Mouse (Mus musculus): ENCODE data around the gene Plac8. TPM values are rescaled to one million over a fixed set of nuclear protein-coding genes. Genes with fewer than 3 reads are reported as not detected.

Gene Plac8
- polyA plus RNA-seq (2015; fragmentation: Nextera tagmentation; extraction: Ambion mirVana), result 218 and 221 TPM in 2 replicates

DNA sequence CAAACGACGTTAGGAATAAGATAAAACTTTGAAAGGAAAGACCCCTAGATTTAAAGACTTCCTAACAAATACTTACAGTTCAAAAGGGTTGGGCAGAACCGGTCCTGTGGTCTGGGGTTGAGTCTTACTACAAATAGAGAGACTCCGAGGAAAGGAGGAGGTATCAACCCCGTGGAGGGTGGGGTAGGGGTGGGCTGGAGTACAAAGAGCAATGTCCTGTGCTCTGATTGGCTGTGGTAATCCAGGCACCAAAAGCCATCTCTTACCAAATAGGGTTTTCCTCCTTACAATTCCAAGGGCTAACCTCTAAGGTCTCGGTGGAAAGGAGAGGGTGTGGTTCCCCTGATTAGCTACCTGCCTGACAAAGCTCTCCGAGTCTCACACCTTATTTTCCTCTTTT is at the start of gene Plac8:
Gene Plac8, minus strand, starts transcription at position 177 of the 400 bp plus-strand sequence.
- no peak for DNase-seq (ENCODE audit: low spot score)

DNA sequence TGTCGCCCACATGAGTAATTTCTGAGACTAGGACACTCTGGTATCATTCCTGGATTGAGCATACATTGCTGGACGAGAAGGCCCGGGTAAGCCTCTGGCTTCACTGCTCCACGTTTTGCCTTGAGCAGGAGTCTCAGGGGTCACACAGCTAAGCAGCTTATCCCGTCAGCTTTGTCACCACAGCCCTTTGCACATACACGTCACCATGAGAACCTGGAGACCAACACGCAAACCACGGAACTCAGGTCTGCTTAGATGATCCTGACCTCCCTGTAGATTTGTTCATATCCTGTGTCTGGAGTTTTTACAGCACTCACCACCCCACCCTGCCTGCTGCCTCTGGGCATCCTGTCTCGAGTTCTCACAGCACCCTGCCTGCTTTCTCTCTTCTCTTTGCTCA is 48.9 kb upstream of the Plac8 start:
- peak; percentile 27 for DNase-seq (ENCODE audit: low spot score)

GRCm38 (mm10) chr5:100619586-100620275 is 47.7 kb upstream of the Plac8 start:
- no peak for DNase-seq (ENCODE audit: low spot score)

GRCm38 (mm10) chr5:100613896-100614768 is 42.1 kb upstream of the Plac8 start:
- no peak for DNase-seq (ENCODE audit: low spot score)

GRCm38 (mm10) chr5:100607868-100608267 is 35.8 kb upstream of the Plac8 start:
- no peak for DNase-seq (ENCODE audit: low spot score)

GRCm38 (mm10) chr5:100607090-100607762 is 35.2 kb upstream of the Plac8 start:
- no peak for DNase-seq (ENCODE audit: low spot score)

DNA sequence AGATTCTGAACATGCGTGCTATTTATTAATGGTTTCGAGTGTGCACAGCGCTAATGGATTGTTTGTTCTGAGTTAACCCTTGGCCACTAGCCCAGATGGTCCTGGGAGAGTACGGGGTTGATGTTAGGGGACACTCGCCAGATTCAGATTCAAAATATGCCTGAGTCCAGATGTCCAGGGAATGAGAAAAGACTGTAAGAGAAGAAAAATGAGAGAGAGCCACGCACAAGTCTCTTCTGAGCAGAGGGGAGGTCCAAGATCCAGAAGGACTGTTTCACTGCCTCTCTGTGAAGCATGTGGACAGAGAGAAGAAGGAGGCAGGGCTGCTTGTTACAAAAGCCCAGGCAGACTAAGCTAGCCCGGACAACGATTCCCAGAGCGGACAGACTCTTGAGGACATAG is 33.8 kb upstream of the Plac8 start:
- DNase-seq (ENCODE audit: low spot score), result no peak

DNA sequence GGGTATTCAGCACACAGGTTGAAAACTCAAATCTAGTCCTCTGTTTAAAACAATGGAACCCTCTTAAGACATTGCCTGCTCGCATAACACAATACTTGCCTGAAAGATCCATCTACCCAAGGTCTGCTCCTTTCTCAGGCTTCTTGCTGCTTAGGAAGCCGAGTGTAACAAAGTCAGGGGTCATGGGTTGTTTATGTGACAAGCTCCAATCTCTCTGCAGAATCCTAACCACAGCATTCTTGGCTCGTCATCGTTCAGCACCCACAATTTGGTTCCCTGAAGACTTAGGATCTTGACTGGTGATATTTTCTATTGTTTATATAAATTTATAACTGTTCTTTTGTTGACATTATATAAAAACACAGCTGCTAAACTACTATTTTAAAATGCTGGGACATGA is 32.0 kb upstream of the Plac8 start:
- no peak for DNase-seq (ENCODE audit: low spot score)

DNA sequence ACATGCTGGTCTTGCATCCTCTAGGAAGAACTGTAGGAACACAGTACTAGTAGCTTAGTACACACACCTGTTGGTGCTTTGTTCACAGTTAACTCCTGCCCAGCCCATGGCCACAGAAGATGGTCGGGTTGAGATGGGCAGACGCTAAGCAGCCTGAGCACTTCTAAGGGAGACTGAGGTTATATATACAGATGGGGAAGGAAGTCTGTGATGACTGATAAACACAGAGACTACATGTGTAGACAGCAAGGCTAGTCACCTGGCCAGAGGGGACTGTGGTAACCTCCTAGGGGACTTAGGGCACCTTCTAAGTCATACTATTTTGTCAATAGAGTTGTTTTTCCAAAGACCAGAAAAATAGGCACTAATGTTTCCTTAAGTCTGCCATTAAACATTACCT is 29.8 kb upstream of the Plac8 start:
- DNase-seq (ENCODE audit: low spot score), result no peak

- no peak for DNase-seq (ENCODE audit: low spot score)
Observed at GRCm38 (mm10) chr5:100598961-100599463, 27.0 kb upstream of the Plac8 start.

- peak; percentile 37 for DNase-seq (ENCODE audit: low spot score)
Observed at GRCm38 (mm10) chr5:100597886-100598485, 25.9 kb upstream of the Plac8 start.

DNA sequence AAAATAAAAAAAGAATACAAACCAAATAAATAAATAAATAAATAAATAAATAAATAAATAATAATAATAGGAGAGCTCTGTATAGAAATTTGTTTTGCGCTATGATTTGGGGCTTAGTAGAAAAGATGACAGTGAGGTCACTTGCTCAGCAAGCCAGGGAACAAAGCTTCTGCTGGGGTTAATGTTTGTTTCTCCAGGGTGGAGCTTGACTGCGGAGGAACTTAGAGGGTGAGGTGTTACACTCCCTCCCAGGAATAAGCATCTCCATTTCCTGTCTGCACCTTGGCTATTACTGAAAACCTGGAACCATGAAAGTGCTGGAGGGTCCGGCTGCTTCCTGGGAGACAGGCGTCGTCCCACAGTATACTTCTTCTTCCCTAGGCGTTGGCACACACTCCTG is 24.0 kb upstream of the Plac8 start:
- DNase-seq (ENCODE audit: low spot score), result no peak

DNA sequence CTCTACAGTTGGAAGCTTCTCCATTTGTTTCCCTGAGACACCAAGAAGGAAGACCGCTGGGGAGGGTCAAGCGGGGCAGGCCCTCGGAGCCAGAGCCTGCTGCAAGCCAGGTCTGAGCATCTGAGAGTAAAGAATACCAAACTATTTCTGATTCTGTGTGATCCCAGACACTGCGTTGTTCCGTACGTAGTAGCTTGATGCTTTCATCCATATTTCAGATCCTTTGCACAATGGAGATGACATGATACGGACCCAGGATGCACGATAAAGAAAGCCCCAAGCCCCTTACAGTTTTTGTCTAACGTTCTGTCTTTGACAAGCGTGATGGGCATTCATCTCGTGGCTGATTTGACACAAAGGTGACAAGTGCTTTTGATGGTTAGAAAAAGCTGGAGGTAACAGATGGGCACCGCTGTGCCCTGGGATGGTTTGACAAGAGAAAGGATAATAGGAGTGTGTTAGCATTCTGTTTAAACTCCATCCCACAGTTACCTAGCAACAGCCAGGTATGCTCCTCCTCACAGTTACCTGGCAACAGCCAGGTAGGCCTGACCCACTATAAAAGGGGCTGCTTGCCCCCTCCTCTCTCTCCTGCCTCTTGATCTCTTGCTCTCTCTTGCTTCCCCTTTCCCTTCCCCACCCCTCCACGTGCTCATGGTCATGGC is 22.9 kb upstream of the Plac8 start:
- no peak for DNase-seq (ENCODE audit: low spot score)

- DNase-seq (ENCODE audit: low spot score), result no peak
Observed at GRCm38 (mm10) chr5:100590505-100590904, 18.5 kb upstream of the Plac8 start.

- DNase-seq (ENCODE audit: low spot score), result no peak
Observed at GRCm38 (mm10) chr5:100587626-100588025, 15.6 kb upstream of the Plac8 start.

- DNase-seq (ENCODE audit: low spot score), result no peak
Observed at GRCm38 (mm10) chr5:100587136-100587535, 15.1 kb upstream of the Plac8 start.

DNA sequence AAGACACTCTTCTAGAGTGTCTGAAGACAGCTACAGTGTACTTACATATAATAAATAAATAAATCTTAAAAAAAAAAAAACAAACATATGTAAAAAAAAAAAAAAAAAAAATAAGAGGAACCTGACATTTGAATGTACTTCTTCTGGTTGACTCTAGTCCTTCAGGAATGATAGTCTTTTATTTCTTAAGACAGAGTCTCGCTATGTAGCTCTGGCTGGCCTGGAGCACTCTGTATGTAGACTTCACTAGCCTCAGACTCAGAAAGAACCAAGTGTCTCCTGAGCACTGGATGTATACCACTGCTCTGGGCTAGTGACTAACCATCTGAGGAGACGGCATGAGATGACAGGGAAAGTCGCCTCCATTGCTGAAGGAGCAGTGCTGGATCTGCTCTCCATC is 13.6 kb upstream of the Plac8 start:
- DNase-seq (ENCODE audit: low spot score), result no peak

GRCm38 (mm10) chr5:100585206-100585644 is 13.2 kb upstream of the Plac8 start:
- peak; percentile 54 for DNase-seq (ENCODE audit: low spot score)

DNA sequence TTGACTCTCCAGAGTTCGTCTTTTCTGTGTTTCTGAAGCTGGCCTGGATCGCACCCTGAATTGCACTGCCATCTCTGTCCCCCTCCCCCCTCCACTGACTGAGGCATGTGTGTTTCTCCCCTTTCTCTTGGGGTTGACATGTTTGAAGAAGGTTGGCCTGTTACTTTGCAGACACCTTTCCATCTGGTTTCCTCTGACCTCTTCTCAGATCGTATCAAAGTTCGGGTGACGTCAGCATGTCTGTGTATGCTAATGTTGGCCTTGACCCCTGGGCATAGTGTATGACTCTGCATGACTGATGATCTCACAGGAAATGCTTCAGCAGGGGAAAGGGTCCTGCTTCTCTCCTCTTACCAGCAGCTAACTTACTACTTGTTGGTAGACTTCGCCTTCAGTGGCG is 11.0 kb upstream of the Plac8 start:
- DNase-seq (ENCODE audit: low spot score), result no peak

DNA sequence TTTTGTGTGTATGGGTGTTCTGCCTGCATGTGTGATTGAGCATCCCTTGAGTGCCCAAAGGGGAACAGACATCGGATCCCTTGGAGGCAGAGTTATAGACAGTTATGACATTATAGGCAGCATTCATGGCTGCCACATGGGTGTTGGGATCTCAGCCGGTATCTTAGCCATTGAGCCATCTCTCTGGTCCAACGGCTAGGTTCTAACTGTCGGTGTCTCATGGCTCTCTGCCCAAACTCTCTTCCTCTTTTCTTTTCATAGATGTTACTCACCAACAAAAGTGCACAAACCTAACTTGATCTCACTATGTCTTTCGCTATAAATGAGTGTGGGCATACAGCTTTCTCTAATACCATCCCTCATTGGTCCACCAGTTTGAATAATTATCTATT is 10.4 kb upstream of the Plac8 start:
- no peak for DNase-seq (ENCODE audit: low spot score)

All from thymus, postnatal 0 days (tissue).